Mouse (Mus musculus): ENCODE measurements around the gene Adi1. TPM values are rescaled to one million over a fixed set of nuclear protein-coding genes. Genes with fewer than 3 reads are reported as not detected.

Adi1 gene
- polyA plus RNA-seq, 1 experiment from 2014 or later, result 83.1 TPM

DNA sequence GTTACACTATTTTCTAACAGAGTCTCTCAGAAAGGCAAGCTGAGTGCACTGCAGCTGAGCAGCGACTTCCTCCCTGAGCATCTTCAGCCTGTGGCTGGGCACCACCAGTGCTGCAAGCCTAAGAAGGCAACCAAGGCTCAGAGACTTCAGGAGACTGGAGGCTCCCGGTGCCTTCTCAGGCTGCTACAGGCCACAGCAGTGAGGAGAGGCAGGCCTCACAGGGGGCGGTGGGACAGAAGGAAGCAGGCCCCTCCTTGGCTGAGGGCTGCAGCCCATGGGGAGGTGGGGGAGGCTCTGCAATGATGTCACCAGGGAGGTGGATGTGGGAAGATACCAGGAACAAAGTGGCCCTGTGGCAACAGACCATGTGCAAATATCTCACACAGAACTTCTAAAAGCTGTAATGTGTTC, 25.1 kb downstream of the Adi1 start:
- H3K27me3 ChIP-seq (ENCODE audit: control insufficient read depth, insufficient read depth, low read depth, low read length), result no peaks in the 10 kb centered on the region
- no peak overlapping the region for H3K4me3 ChIP-seq (ENCODE audit: low read length)
- no peak overlapping the region for H3K9ac ChIP-seq (ENCODE audit: low read length)
- H3K4me1 ChIP-seq (replicated peaks; ENCODE audit: control insufficient read depth, insufficient read depth, low read length), result no peaks in the 10 kb centered on the region
- H3K9me3 ChIP-seq (ENCODE audit: control insufficient read depth, low read length), result no peaks in the 10 kb centered on the region
- WGBS, result 33% methylated on average over 3 of the region's 3 CpGs
- ATAC-seq (ENCODE audit: low read depth), result no peak
- no peak overlapping the region for H3K4me2 ChIP-seq (ENCODE audit: low read depth, low read length)
- H3K36me3 ChIP-seq (ENCODE audit: control insufficient read depth, insufficient read depth, low read length), result no peaks in the 10 kb centered on the region; the same call in 1 of the 2 replicates
- peak overlapping the region; percentile 26; the same call in 1 of the 2 replicates for H3K27ac ChIP-seq (ENCODE audit: low read length)

DNA sequence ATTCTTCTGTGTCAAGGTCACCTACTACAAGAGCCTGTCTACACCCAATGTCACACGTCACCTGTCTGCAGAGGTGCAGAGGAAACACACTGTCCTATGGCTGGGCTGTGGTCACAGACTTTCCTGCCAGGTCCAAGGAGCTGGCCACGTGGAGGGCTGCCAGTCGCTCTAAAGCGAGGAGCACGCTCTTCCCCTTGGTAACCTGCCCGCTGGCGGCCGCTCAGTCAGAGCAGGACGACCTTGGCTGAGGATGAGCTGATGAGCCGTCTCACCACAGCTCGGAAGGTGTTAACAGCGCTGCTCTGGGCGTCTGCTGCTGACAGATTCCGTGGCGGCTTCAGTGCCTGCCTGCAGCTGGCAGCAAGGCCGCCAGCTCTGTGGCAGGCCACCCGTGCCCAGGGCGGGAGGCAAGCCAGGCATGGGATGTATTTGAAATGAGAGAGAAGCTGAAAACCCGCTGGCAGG, 25.6 kb downstream of the Adi1 start:
- Histone ChIP-seq H3K27ac (ENCODE audit: low read length) (no peak overlapping the region), H3K4me1 (replicated peaks; ENCODE audit: control insufficient read depth, insufficient read depth, low read length) (no peaks in the 10 kb centered on the region), H3K27me3 (ENCODE audit: control insufficient read depth, insufficient read depth, low read depth, low read length) (no peaks in the 10 kb centered on the region), H3K36me3 (ENCODE audit: control insufficient read depth, insufficient read depth, low read length) (no peaks in the 10 kb centered on the region), H3K4me2 (ENCODE audit: low read depth, low read length) (no peak overlapping the region), H3K9me3 (ENCODE audit: control insufficient read depth, low read length) (no peaks in the 10 kb centered on the region), H3K9ac (ENCODE audit: low read length) (no peak overlapping the region), H3K4me3 (ENCODE audit: low read length) (no peak overlapping the region)
- ATAC-seq (ENCODE audit: low read depth), result no peak
- 63% methylated on average over 19 of the region's 19 CpGs for WGBS

DNA sequence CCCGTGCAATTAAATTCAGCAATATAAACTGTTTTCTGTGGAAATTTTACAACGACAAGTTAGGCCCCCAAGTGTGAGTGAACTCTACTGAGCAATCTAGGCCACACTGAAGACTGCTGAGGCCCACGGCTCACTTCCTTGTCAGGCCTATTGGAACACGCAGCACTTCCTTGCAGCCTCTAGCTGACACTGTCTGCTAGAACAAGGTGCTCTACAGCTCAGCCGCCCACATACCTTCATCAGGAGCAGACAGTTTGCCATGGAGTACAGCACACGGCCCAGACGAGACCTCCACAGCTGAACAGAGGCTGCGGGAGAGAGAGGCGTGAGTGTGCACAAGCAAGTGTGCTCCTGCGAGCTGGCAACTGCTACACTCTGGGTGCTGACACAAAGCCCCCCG, 26.3 kb downstream of the Adi1 start:
- H3K27ac ChIP-seq (ENCODE audit: low read length), result no peak overlapping the region
- no peaks in the 10 kb centered on the region for H3K27me3 ChIP-seq (ENCODE audit: control insufficient read depth, insufficient read depth, low read depth, low read length)
- no peak for ATAC-seq (ENCODE audit: low read depth)
- no peak overlapping the region for H3K4me3 ChIP-seq (ENCODE audit: low read length)
- H3K9me3 ChIP-seq (ENCODE audit: control insufficient read depth, low read length), result no peaks in the 10 kb centered on the region
- no peak overlapping the region for H3K4me2 ChIP-seq (ENCODE audit: low read depth, low read length)
- H3K9ac ChIP-seq (ENCODE audit: low read length), result no peak overlapping the region
- H3K4me1 ChIP-seq (replicated peaks; ENCODE audit: control insufficient read depth, insufficient read depth, low read length), result no peaks in the 10 kb centered on the region
- no peaks in the 10 kb centered on the region for H3K36me3 ChIP-seq (ENCODE audit: control insufficient read depth, insufficient read depth, low read length)
- 83% methylated on average over 11 of the region's 11 CpGs for WGBS

DNA sequence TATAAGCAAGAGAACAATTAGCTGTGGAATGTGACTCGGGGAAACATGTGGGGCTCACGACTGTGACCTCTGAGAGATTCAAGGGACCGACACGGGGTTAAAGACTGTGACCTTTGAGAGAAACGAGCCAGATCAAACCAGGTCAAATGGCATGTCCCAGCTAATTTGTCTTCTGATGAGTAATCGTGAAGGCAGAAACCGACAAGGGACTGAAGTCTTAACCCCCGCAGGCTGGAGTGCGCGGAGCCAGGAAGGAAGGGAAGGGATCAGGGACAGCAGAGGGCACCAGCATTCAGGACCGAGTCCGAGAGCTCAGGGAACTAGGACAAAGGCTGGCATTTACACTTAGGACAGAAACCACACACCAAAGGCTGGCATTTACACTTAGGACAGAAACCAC, 29.4 kb downstream of the Adi1 start:
- ATAC-seq (ENCODE audit: low read depth), result no peak
- H3K4me3 ChIP-seq (ENCODE audit: low read length), result no peak overlapping the region
- H3K9me3 ChIP-seq (ENCODE audit: control insufficient read depth, low read length), result no peaks in the 10 kb centered on the region
- 13% methylated on average over 12 of the region's 12 CpGs for WGBS
- no peak overlapping the region for H3K9ac ChIP-seq (ENCODE audit: low read length)
- no peaks in the 10 kb centered on the region for H3K36me3 ChIP-seq (ENCODE audit: control insufficient read depth, insufficient read depth, low read length)
- H3K27me3 ChIP-seq (ENCODE audit: control insufficient read depth, insufficient read depth, low read depth, low read length), result no peaks in the 10 kb centered on the region
- no peak overlapping the region for H3K4me2 ChIP-seq (ENCODE audit: low read depth, low read length)
- H3K4me1 ChIP-seq (replicated peaks; ENCODE audit: control insufficient read depth, insufficient read depth, low read length), result no peaks in the 10 kb centered on the region
- H3K27ac ChIP-seq (ENCODE audit: low read length), result no peak overlapping the region

DNA sequence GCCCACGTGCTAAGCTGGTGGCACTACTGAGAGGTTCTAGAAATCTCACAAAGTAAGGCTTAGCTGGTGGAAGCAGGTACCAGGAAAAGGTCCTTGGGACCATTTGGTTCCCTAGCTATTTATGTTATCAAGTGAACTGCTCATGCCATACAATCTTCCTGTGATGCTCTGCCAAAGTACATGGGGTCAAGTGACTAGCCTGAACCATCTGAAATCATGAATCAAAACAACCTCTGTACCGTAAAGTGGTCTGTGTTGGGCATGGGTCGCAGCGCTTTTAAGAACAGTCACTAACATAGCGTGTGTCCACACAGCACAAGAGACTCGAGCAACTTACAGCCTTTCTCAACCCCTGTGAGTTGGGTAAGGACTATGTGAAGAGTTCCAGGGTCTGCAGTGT, 30.2 kb downstream of the Adi1 start:
- no peak overlapping the region for H3K9ac ChIP-seq (ENCODE audit: low read length)
- no peaks in the 10 kb centered on the region for H3K4me1 ChIP-seq (replicated peaks; ENCODE audit: control insufficient read depth, insufficient read depth, low read length)
- H3K4me3 ChIP-seq (ENCODE audit: low read length), result no peak overlapping the region
- H3K27ac ChIP-seq (ENCODE audit: low read length), result no peak overlapping the region
- 81% methylated on average over 6 of the region's 6 CpGs for whole genome bisulfite sequencing
- H3K36me3 ChIP-seq (ENCODE audit: control insufficient read depth, insufficient read depth, low read length), result peaks cover under 1% of the 10 kb centered on the region; the same call in 1 of the 2 replicates
- no peak for ATAC-seq (ENCODE audit: low read depth)
- H3K27me3 ChIP-seq (ENCODE audit: control insufficient read depth, insufficient read depth, low read depth, low read length), result no peaks in the 10 kb centered on the region
- no peaks in the 10 kb centered on the region for H3K9me3 ChIP-seq (ENCODE audit: control insufficient read depth, low read length)
- H3K4me2 ChIP-seq (ENCODE audit: low read depth, low read length), result no peak overlapping the region

DNA sequence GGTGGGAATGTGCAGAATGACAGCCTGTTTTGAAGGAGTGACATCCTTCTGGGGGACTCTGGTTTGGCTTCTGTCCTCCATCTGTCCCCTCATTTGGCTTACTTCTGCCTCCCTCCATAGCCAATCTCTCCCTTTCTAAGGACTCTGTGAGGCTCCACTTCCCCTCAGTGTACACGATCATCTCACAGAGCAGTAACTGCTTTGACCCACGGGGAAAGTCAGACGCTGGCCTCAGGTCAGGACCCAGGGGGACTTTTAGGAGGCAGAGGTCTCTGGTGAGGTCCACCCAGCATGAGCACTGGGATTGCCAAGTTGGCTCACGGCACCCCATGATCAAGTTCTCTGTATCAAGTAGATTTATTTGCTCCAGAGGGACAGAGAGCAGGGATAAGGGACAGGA, 33.1 kb downstream of the Adi1 start:
- ATAC-seq (ENCODE audit: low read depth), result no peak

DNA sequence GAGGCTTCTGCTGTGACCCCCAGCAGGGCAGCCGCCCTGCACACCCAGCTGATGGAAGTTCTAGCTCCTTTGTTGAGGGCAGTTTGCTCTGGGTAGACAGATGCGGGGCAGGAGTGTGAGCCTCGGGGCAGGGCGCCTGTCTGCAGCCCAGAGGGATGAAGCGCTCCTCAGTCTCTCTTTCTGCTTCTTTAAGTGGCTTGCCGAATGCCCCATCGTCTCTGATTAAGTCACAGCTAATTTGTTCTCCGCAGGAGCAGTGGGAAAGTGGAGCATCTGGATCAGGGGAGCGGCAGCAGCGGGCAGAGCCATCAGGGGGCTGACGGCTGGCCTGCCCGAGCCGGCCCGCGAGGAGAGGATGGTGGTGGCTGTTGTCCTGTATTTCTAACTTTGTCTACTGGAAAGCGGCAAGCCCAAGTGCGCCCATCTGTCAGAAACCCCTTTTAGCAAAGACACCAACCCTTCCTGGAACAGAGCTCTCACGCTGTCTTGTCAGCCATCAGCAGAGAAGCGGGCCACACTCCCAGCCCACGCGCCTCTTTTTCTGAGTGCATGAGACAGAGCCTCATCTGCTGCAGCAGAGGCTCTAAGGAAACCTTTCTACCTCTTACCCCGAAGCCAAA, 35.6 kb downstream of the Adi1 start:
- Histone ChIP-seq H3K9ac (ENCODE audit: low read length) (no peak overlapping the region), H3K27ac (ENCODE audit: low read length) (no peak overlapping the region), H3K4me1 (replicated peaks; ENCODE audit: control insufficient read depth, insufficient read depth, low read length) (no peaks in the 10 kb centered on the region), H3K4me2 (ENCODE audit: low read depth, low read length) (no peak overlapping the region), H3K9me3 (ENCODE audit: control insufficient read depth, low read length) (no peaks in the 10 kb centered on the region), H3K4me3 (ENCODE audit: low read length) (no peak overlapping the region), H3K27me3 (ENCODE audit: control insufficient read depth, insufficient read depth, low read depth, low read length) (no peaks in the 10 kb centered on the region), H3K36me3 (ENCODE audit: control insufficient read depth, insufficient read depth, low read length) (peaks cover 10% of the 10 kb centered on the region; the same call in 1 of the 2 replicates)
- WGBS, result 80% methylated on average over 22 of the region's 22 CpGs
- no peak for ATAC-seq (ENCODE audit: low read depth)

More for the DNA sequence above, 33.1 kb downstream of the Adi1 start:
- Histone ChIP-seq H3K27me3 (ENCODE audit: control insufficient read depth, insufficient read depth, low read depth, low read length) (no peaks in the 10 kb centered on the region), H3K9me3 (ENCODE audit: control insufficient read depth, low read length) (no peaks in the 10 kb centered on the region), H3K4me2 (ENCODE audit: low read depth, low read length) (no peak overlapping the region), H3K4me1 (replicated peaks; ENCODE audit: control insufficient read depth, insufficient read depth, low read length) (no peaks in the 10 kb centered on the region), H3K9ac (ENCODE audit: low read length) (no peak overlapping the region), H3K4me3 (ENCODE audit: low read length) (no peak overlapping the region), H3K27ac (ENCODE audit: low read length) (no peak overlapping the region), H3K36me3 (ENCODE audit: control insufficient read depth, insufficient read depth, low read length) (peaks cover 7% of the 10 kb centered on the region; the same call in 1 of the 2 replicates)
- WGBS, result 78% methylated on average over 4 of the region's 4 CpGs

DNA sequence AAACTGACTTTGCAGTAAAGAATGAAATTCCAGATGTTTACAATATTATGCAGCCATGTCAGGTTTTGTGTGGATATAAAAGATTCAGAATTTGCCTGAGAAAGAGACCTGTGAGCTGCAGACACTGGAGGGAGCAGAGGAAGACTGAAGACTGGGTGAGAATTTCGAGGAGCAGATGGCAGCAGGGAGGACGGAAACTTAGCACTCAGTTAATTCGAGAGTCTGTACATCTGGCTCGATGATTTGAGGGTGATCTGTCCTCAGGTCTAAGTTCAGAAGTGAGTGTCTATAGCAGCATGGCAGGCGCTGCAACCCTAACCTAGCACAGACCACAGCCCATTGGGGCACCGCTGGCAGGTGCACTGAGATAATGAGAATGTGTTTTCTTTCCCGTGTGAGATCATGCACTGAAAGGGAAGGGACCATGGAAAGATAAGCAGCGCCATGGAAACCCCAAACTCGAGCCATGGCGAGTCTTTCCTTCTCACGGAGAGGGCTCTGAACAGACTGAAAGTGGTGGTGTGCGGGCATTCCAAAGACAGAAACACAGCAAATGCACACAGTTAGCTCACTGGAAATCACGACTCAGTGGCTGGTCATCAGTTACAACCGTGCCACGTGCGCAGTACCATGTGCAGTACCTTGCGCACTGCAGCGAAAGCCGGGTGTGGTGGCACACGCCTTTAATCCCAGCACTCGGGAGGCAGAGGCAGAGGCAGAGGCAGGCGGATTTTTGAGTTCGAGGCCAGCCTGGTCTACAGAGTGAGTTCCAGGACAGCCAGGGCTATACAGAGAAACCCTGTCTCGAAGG, 40.0 kb downstream of the Adi1 start:
- Histone ChIP-seq H3K36me3 (ENCODE audit: control insufficient read depth, insufficient read depth, low read length) (peaks cover 20% of the 10 kb centered on the region), H3K27me3 (ENCODE audit: control insufficient read depth, insufficient read depth, low read depth, low read length) (no peaks in the 10 kb centered on the region), H3K4me3 (ENCODE audit: low read length) (no peak overlapping the region), H3K27ac (ENCODE audit: low read length) (no peak overlapping the region), H3K9me3 (ENCODE audit: control insufficient read depth, low read length) (no peaks in the 10 kb centered on the region), H3K4me1 (replicated peaks; ENCODE audit: control insufficient read depth, insufficient read depth, low read length) (no peaks in the 10 kb centered on the region), H3K4me2 (ENCODE audit: low read depth, low read length) (no peak overlapping the region), H3K9ac (ENCODE audit: low read length) (no peak overlapping the region)
- WGBS, result 83% methylated on average over 24 of the region's 24 CpGs
- ATAC-seq (ENCODE audit: low read depth), result no peak

DNA sequence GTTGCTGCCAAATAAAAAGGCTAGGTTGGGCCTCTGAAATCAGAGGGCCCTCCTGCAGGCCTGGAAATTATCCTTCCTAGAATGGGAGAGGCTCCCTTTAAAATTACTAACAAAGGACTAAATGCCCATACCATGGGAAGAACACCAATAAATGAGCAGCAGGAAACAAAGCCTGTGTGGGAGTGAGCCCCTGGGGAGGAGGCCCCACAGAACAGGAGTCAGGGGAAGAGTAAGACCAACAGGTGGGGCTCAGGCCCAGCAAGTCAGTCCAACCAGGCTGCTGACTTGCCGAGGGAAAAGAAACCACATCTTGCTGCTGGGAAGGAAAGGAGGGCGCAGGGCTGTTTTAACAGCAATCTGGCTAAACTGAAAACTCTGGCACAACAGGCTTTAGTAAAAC, 42.0 kb downstream of the Adi1 start:
- Histone ChIP-seq H3K27ac (ENCODE audit: low read length) (no peak overlapping the region), H3K9ac (ENCODE audit: low read length) (no peak overlapping the region), H3K27me3 (ENCODE audit: control insufficient read depth, insufficient read depth, low read depth, low read length) (no peaks in the 10 kb centered on the region), H3K4me3 (ENCODE audit: low read length) (no peak overlapping the region), H3K9me3 (ENCODE audit: control insufficient read depth, low read length) (no peaks in the 10 kb centered on the region), H3K4me2 (ENCODE audit: low read depth, low read length) (no peak overlapping the region), H3K36me3 (ENCODE audit: control insufficient read depth, insufficient read depth, low read length) (peaks cover 27% of the 10 kb centered on the region), H3K4me1 (replicated peaks; ENCODE audit: control insufficient read depth, insufficient read depth, low read length) (no peaks in the 10 kb centered on the region)
- ATAC-seq (ENCODE audit: low read depth), result no peak
- WGBS, result 84% methylated on average over 2 of the region's 2 CpGs
